Mouse (Mus musculus): ENCODE results near the gene Edf1. TPM values are rescaled to one million over a fixed set of nuclear protein-coding genes. Genes with fewer than 3 reads are reported as not detected.

The Edf1 gene
- polyA plus RNA-seq, 1 experiment from 2014 or later, result 386 TPM

GRCm38 (mm10) chr2:25587290-25587689 lies 29.6 kb downstream of the Edf1 start:
- no peak for ATAC-seq (ENCODE audit: low FRiP score, low read depth)
- Histone ChIP-seq H3K9me3 (no peaks in the 10 kb centered on the region), H3K4me2 (replicated peaks) (no peak overlapping the region), H3K4me1 (peaks cover 16% of the 10 kb centered on the region), H3K27ac (no peak overlapping the region), H3K36me3 (peaks cover 85% of the 10 kb centered on the region), H3K27me3 (replicated peaks) (no peaks in the 10 kb centered on the region), H3K9ac (no peak overlapping the region), H3K4me3 (no peak overlapping the region)
- 90% methylated on average over 8 of the region's 8 CpGs for WGBS

- no peak overlapping the region for H3K9ac ChIP-seq
Measured at GRCm38 (mm10) chr2:25588227-25588907, 30.7 kb downstream of the Edf1 start.

GRCm38 (mm10) chr2:25591863-25592262 lies 34.2 kb downstream of the Edf1 start:
- Histone ChIP-seq H3K9ac (no peak overlapping the region), H3K4me2 (replicated peaks) (no peak overlapping the region), H3K27me3 (replicated peaks) (no peaks in the 10 kb centered on the region), H3K4me3 (no peak overlapping the region), H3K27ac (no peak overlapping the region), H3K4me1 (no peaks in the 10 kb centered on the region), H3K36me3 (peaks cover 90% of the 10 kb centered on the region), H3K9me3 (no peaks in the 10 kb centered on the region)
- 88% methylated on average over 2 of the region's 2 CpGs for WGBS
- no peak for ATAC-seq (ENCODE audit: low FRiP score, low read depth)

More at GRCm38 (mm10) chr2:25588227-25588907, 30.7 kb downstream of the Edf1 start:
- 96% methylated on average over 8 of the region's 8 CpGs for WGBS
- no peaks in the 10 kb centered on the region for H3K27me3 ChIP-seq (replicated peaks)
- ATAC-seq (ENCODE audit: low FRiP score, low read depth), result no peak
- peaks cover 5% of the 10 kb centered on the region; the same call in 1 of the 2 replicates for H3K4me1 ChIP-seq
- H3K36me3 ChIP-seq, result peaks cover 92% of the 10 kb centered on the region
- H3K4me2 ChIP-seq (replicated peaks), result no peak overlapping the region
- H3K27ac ChIP-seq, result no peak overlapping the region
- no peak overlapping the region for H3K4me3 ChIP-seq
- no peaks in the 10 kb centered on the region for H3K9me3 ChIP-seq

GRCm38 (mm10) chr2:25596765-25597510 lies 39.3 kb downstream of the Edf1 start:
- no peaks in the 10 kb centered on the region for H3K9me3 ChIP-seq
- no peak overlapping the region for H3K4me2 ChIP-seq (replicated peaks)
- peaks cover 93% of the 10 kb centered on the region for H3K36me3 ChIP-seq
- no peak overlapping the region for H3K9ac ChIP-seq
- H3K4me3 ChIP-seq, result no peak overlapping the region
- ATAC-seq (ENCODE audit: low FRiP score, low read depth), result no peak
- H3K27me3 ChIP-seq (replicated peaks), result no peaks in the 10 kb centered on the region
- no peaks in the 10 kb centered on the region for H3K4me1 ChIP-seq
- 98% methylated on average over 5 of the region's 5 CpGs for WGBS
- H3K27ac ChIP-seq, result no peak overlapping the region

- Histone ChIP-seq H3K27me3 (replicated peaks) (no peaks in the 10 kb centered on the region), H3K4me3 (no peak overlapping the region), H3K4me2 (replicated peaks) (no peak overlapping the region), H3K9ac (no peak overlapping the region), H3K36me3 (peaks cover 81% of the 10 kb centered on the region), H3K27ac (no peak overlapping the region), H3K9me3 (no peaks in the 10 kb centered on the region), H3K4me1 (no peaks in the 10 kb centered on the region)
- no peak for ATAC-seq (ENCODE audit: low FRiP score, low read depth)
- WGBS, result 94% methylated on average over 1 of the region's 1 CpGs
Measured at GRCm38 (mm10) chr2:25598749-25599148, 41.1 kb downstream of the Edf1 start.

- Histone ChIP-seq H3K4me2 (replicated peaks) (no peak overlapping the region), H3K9ac (no peak overlapping the region), H3K36me3 (peaks cover 74% of the 10 kb centered on the region), H3K9me3 (no peaks in the 10 kb centered on the region), H3K27me3 (replicated peaks) (no peaks in the 10 kb centered on the region), H3K4me1 (no peaks in the 10 kb centered on the region), H3K4me3 (no peak overlapping the region), H3K27ac (no peak overlapping the region)
- no peak for ATAC-seq (ENCODE audit: low FRiP score, low read depth)
- 91% methylated on average over 2 of the region's 2 CpGs for WGBS
Measured at GRCm38 (mm10) chr2:25600037-25600436, 42.4 kb downstream of the Edf1 start.

GRCm38 (mm10) chr2:25602526-25602925 lies 44.9 kb downstream of the Edf1 start:
- H3K9me3 ChIP-seq, result no peaks in the 10 kb centered on the region
- peaks cover 12% of the 10 kb centered on the region for H3K4me1 ChIP-seq
- no peak overlapping the region for H3K9ac ChIP-seq
- H3K36me3 ChIP-seq, result peaks cover 49% of the 10 kb centered on the region
- 92% methylated on average over 5 of the region's 5 CpGs for WGBS
- H3K4me2 ChIP-seq (replicated peaks), result no peak overlapping the region
- H3K4me3 ChIP-seq, result no peak overlapping the region
- no peaks in the 10 kb centered on the region for H3K27me3 ChIP-seq (replicated peaks)
- no peak for ATAC-seq (ENCODE audit: low FRiP score, low read depth)
- H3K27ac ChIP-seq, result no peak overlapping the region

- peak; percentile 93 for ATAC-seq (ENCODE audit: low FRiP score, low read depth)
- H3K9me3 ChIP-seq, result no peaks in the 10 kb centered on the region
- H3K4me1 ChIP-seq, result peaks cover 17% of the 10 kb centered on the region
- no peaks in the 10 kb centered on the region for H3K36me3 ChIP-seq
- under 1% methylated on average over 80 of the region's 80 CpGs for WGBS
- peak within 1 kb of the TSS; percentile 98 for H3K4me3 ChIP-seq
- peak within 1 kb of the TSS; percentile 98 for H3K9ac ChIP-seq
- H3K27me3 ChIP-seq (replicated peaks), result no peaks in the 10 kb centered on the region
- peak within 1 kb of the TSS; percentile 86 for H3K27ac ChIP-seq
- H3K4me2 ChIP-seq (replicated peaks), result peak within 1 kb of the TSS; percentile 74
Measured at GRCm38 (mm10) chr2:25607761-25608622, 50.3 kb downstream of the Edf1 start, which contains the start of gene Rabl6. TSS of gene Rabl6 (minus strand) at chr2:25608521.

GRCm38 (mm10) chr2:25608671-25609070 lies 51.0 kb downstream of the Edf1 start:
- peak overlapping the region; percentile 98; the same call in 1 of the 2 replicates for H3K9ac ChIP-seq
- 74% methylated on average over 10 of the region's 10 CpGs for WGBS
- peaks cover 17% of the 10 kb centered on the region for H3K4me1 ChIP-seq
- no peaks in the 10 kb centered on the region for H3K36me3 ChIP-seq
- H3K27me3 ChIP-seq (replicated peaks), result no peaks in the 10 kb centered on the region
- H3K9me3 ChIP-seq, result no peaks in the 10 kb centered on the region
- peak overlapping the region; percentile 98 for H3K4me3 ChIP-seq
- H3K27ac ChIP-seq, result no peak overlapping the region
- peak overlapping the region; percentile 74 for H3K4me2 ChIP-seq (replicated peaks)
- peak; percentile 19; the same call in 1 of the 2 replicates for ATAC-seq (ENCODE audit: low FRiP score, low read depth)

Other genes starting within 250 kb of the Edf1 start
- gene Grin1, start 238.7 kb upstream of the Edf1 start, polyA plus RNA-seq (2016; fragmentation: Nextera tagmentation; extraction: Ambion mirVana), result 8.1 and 11.3 TPM in 2 replicates
- 70.3 and 71.7 TPM in 2 replicates for gene Man1b1, start 225.5 kb upstream of the Edf1 start, polyA plus RNA-seq (2016; fragmentation: Nextera tagmentation; extraction: Ambion mirVana)
- 21.2 and 24.5 TPM in 2 replicates for gene Dpp7, start 201.5 kb upstream of the Edf1 start, polyA plus RNA-seq (2016; fragmentation: Nextera tagmentation; extraction: Ambion mirVana)
- 5.6 and 7.2 TPM in 2 replicates for gene Uap1l1, start 192.2 kb upstream of the Edf1 start, polyA plus RNA-seq (2016; fragmentation: Nextera tagmentation; extraction: Ambion mirVana)
- gene Sapcd2, start 185.5 kb upstream of the Edf1 start, polyA plus RNA-seq (2016; fragmentation: Nextera tagmentation; extraction: Ambion mirVana), result 38.1 and 39.5 TPM in 2 replicates
- 0.75 and 1.5 TPM in 2 replicates for gene Entpd2, start 162.0 kb upstream of the Edf1 start, polyA plus RNA-seq (2016; fragmentation: Nextera tagmentation; extraction: Ambion mirVana)
- 241 and 266 TPM in 2 replicates for gene Npdc1, start 158.5 kb upstream of the Edf1 start, polyA plus RNA-seq (2016; fragmentation: Nextera tagmentation; extraction: Ambion mirVana)
- 0.09 and 0.29 TPM in 2 replicates for gene Fut7, start 134.6 kb upstream of the Edf1 start, polyA plus RNA-seq (2016; fragmentation: Nextera tagmentation; extraction: Ambion mirVana)
- gene Abca2, start 129.1 kb upstream of the Edf1 start, polyA plus RNA-seq (2016; fragmentation: Nextera tagmentation; extraction: Ambion mirVana), result 10.0 and 10.2 TPM in 2 replicates
- gene Clic3, start 101.0 kb upstream of the Edf1 start, polyA plus RNA-seq (2016; fragmentation: Nextera tagmentation; extraction: Ambion mirVana), result 1.7 and 2.3 TPM in 2 replicates
- 49.5 and 52.5 TPM in 2 replicates for gene Paxx, start 96.8 kb upstream of the Edf1 start, polyA plus RNA-seq (2016; fragmentation: Nextera tagmentation; extraction: Ambion mirVana)
- gene Ptgds, start 87.8 kb upstream of the Edf1 start, polyA plus RNA-seq (2016; fragmentation: Nextera tagmentation; extraction: Ambion mirVana), result 1.1 and 1.4 TPM in 2 replicates
- gene Lcn12, start 63.9 kb upstream of the Edf1 start, polyA plus RNA-seq (2016; fragmentation: Nextera tagmentation; extraction: Ambion mirVana), result not detected in 2 replicates
- 107 and 118 TPM in 2 replicates for gene Fbxw5, start 57.1 kb upstream of the Edf1 start, polyA plus RNA-seq (2016; fragmentation: Nextera tagmentation; extraction: Ambion mirVana)
- gene C8g, start 56.1 kb upstream of the Edf1 start, polyA plus RNA-seq (2016; fragmentation: Nextera tagmentation; extraction: Ambion mirVana), result 5.3 and 6.1 TPM in 2 replicates
- 26.9 and 28.0 TPM in 2 replicates for gene Traf2, start 10.9 kb upstream of the Edf1 start, polyA plus RNA-seq (2016; fragmentation: Nextera tagmentation; extraction: Ambion mirVana)
- gene Mamdc4, start 17.0 kb downstream of the Edf1 start, polyA plus RNA-seq (2016; fragmentation: Nextera tagmentation; extraction: Ambion mirVana), result 1.7 and 4.8 TPM in 2 replicates
- 169 and 176 TPM in 2 replicates for gene Phpt1, start 17.4 kb downstream of the Edf1 start, polyA plus RNA-seq (2016; fragmentation: Nextera tagmentation; extraction: Ambion mirVana)
- 2.3 and 3.0 TPM in 2 replicates for gene Ajm1, start 23.9 kb downstream of the Edf1 start, polyA plus RNA-seq (2016; fragmentation: Nextera tagmentation; extraction: Ambion mirVana)
- 78.3 and 82.5 TPM in 2 replicates for gene Rabl6, start 50.7 kb downstream of the Edf1 start, polyA plus RNA-seq (2016; fragmentation: Nextera tagmentation; extraction: Ambion mirVana)
- 0.26 and 0.30 TPM in 2 replicates for gene Ccdc183, start 59.8 kb downstream of the Edf1 start, polyA plus RNA-seq (2016; fragmentation: Nextera tagmentation; extraction: Ambion mirVana)
- gene Tmem141, start 64.2 kb downstream of the Edf1 start, polyA plus RNA-seq (2016; fragmentation: Nextera tagmentation; extraction: Ambion mirVana), result 22.7 and 24.9 TPM in 2 replicates
- 1.2 and 1.3 TPM in 2 replicates for gene Fcna, start 70.2 kb downstream of the Edf1 start, polyA plus RNA-seq (2016; fragmentation: Nextera tagmentation; extraction: Ambion mirVana)
- gene Lcn8, start 95.3 kb downstream of the Edf1 start, polyA plus RNA-seq (2016; fragmentation: Nextera tagmentation; extraction: Ambion mirVana), result not detected in 2 replicates
- not detected in 2 replicates for gene Lcn5, start 100.1 kb downstream of the Edf1 start, polyA plus RNA-seq (2016; fragmentation: Nextera tagmentation; extraction: Ambion mirVana)
- not detected in 2 replicates for gene Lcn6, start 118.9 kb downstream of the Edf1 start, polyA plus RNA-seq (2016; fragmentation: Nextera tagmentation; extraction: Ambion mirVana)
- not detected in 2 replicates for gene Lcn10, start 124.9 kb downstream of the Edf1 start, polyA plus RNA-seq (2016; fragmentation: Nextera tagmentation; extraction: Ambion mirVana)
- gene Obp2a, start 142.2 kb downstream of the Edf1 start, polyA plus RNA-seq (2016; fragmentation: Nextera tagmentation; extraction: Ambion mirVana), result not detected in 2 replicates
- 94.1 and 95.1 TPM in 2 replicates for gene Bmyc, start 148.9 kb downstream of the Edf1 start, polyA plus RNA-seq (2016; fragmentation: Nextera tagmentation; extraction: Ambion mirVana)
- gene Obp2b, start 179.2 kb downstream of the Edf1 start, polyA plus RNA-seq (2016; fragmentation: Nextera tagmentation; extraction: Ambion mirVana), result not detected in 2 replicates
- not detected in 2 replicates for gene Lcn3, start 207.7 kb downstream of the Edf1 start, polyA plus RNA-seq (2016; fragmentation: Nextera tagmentation; extraction: Ambion mirVana)
- not detected in 2 replicates for gene Lcn11, start 219.2 kb downstream of the Edf1 start, polyA plus RNA-seq (2016; fragmentation: Nextera tagmentation; extraction: Ambion mirVana)
- not detected in 2 replicates for gene Gm13539, start 224.4 kb downstream of the Edf1 start, polyA plus RNA-seq (2016; fragmentation: Nextera tagmentation; extraction: Ambion mirVana)